Mouse (Mus musculus): ENCODE measurements at regions not wholly inside any gene's neighbourhood (a gene's known extent, or its start where the extent isn't known, plus 50 kb on each side); places are given as distances from the start of the nearest gene placed in this dataset.
A peak's percentile ranks its signal among the peaks of the same experiment; 100 is the strongest.

DNA sequence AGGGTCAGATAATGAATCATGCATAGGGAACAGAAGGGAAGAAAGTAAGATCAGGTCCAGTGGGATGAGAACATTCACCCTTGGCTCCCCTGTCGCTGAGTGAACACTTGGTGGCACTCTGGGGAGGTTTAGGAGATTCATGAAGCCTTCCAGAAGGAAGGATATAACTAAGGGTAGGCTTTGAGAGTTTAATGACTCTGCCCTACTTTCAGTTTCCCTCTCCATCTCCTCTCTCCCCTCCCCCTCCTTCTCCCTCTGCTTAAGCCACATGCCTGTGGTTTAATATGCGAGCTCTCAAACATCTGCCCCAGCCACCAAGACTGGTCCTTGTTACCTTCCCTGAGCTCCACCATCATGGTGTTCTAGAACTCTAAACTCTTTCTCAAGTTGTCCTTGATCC is 348.3 kb upstream of the Igfbp3 start:
- Histone ChIP-seq H3K4me1 (no peaks in the 10 kb centered on the region), H3K36me3 (no peaks in the 10 kb centered on the region), H3K27ac (no peak overlapping the region), H3K4me2 (no peak overlapping the region), H3K4me3 (no peak overlapping the region), H3K27me3 (no peaks in the 10 kb centered on the region), H3K9me3 (no peaks in the 10 kb centered on the region), H3K9ac (no peak overlapping the region)
- 49% methylated on average over 2 of the region's 2 CpGs for WGBS
- ATAC-seq (ENCODE audit: borderline replicate concordance, extremely low read depth, low FRiP score, low TSS enrichment), result no peak

DNA sequence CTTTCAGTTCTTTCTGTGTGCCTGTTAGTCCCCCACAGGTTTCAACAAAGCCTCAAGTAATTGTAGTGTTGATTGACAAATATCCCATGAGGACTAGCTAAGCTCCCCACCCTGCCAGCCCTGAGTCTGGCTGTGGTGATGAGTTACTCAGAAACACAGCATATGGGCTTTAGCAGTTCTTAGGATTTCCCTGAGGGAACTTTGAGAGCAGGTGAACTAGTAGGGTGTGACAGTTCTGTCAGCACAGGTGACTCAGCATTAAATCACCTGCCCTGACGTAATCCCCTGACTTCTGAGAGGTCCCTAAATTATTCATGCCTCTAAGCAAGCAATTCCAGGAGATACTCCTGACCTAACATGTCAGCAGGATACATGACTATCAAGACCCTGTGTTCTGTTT is 347.7 kb upstream of the Igfbp3 start:
- no peak for ATAC-seq (ENCODE audit: borderline replicate concordance, extremely low read depth, low FRiP score, low TSS enrichment)
- H3K4me2 ChIP-seq, result no peak overlapping the region
- H3K9ac ChIP-seq, result no peak overlapping the region
- no peak overlapping the region for H3K27ac ChIP-seq
- H3K4me1 ChIP-seq, result no peaks in the 10 kb centered on the region
- WGBS, result 55% methylated on average over 1 of the region's 1 CpGs
- no peaks in the 10 kb centered on the region for H3K9me3 ChIP-seq
- H3K36me3 ChIP-seq, result no peaks in the 10 kb centered on the region
- no peaks in the 10 kb centered on the region for H3K27me3 ChIP-seq
- no peak overlapping the region for H3K4me3 ChIP-seq

DNA sequence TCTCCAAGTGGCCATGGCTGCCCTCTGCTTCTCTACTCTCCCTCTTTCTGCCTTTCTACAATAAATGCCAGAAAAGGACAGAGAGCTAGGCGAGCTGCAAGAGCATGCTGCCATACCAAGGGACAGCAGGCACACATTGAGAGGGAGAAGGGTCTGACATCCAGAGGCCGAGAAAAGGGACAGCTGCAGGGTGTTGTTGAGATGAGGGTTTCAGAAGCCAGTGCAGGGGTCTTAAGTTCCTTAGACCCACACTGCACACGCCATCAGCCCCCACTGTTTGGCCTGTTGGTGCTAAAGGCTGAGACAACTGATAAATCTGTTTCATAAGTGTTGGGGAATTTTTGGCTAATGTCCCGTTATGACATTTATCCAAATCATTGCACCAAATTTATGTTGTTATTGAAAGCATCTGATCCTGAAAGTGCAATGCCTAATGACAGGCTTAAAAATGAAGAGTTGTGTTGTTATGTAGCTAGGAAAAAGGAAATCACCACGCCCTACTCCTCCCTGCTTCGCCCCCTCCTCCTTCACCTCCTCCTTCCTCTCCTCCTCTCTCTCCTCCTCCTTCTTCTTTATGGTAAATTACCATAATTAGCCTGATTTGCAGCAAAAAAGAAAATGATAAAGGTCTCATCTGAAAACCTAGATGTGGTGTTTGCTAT is 342.0 kb upstream of the Igfbp3 start:
- H3K4me3 ChIP-seq, result no peak overlapping the region
- 42% methylated on average over 6 of the region's 6 CpGs for WGBS
- H3K4me1 ChIP-seq, result 0 out of 2 replicates have a peak, but pooled peaks cover 6% of the 10 kb centered on the region
- H3K36me3 ChIP-seq, result no peaks in the 10 kb centered on the region
- no peak overlapping the region for H3K4me2 ChIP-seq
- no peak overlapping the region for H3K9ac ChIP-seq
- peak; percentile 88 for ATAC-seq (ENCODE audit: borderline replicate concordance, extremely low read depth, low FRiP score, low TSS enrichment)
- no peak overlapping the region for H3K27ac ChIP-seq
- H3K27me3 ChIP-seq, result no peaks in the 10 kb centered on the region
- no peaks in the 10 kb centered on the region for H3K9me3 ChIP-seq

DNA sequence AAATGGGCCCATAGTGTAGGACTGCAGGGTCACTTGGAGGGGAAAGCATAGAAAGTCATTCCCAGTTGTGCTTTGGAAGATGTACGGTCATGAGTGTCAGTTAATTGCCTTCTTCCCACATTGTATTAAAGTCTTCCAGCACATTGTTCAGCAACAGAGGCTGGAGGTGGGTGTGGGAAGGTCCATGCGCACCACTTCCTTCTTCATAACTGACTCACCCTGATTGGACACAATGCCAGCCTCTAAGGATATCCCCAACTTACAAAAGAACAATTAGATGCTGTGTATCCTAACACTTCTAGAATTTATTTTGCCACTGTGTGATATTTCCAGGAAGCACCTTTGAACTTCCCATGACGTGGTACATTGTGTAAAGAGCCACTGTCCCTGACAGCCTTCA is 338.4 kb upstream of the Igfbp3 start:
- no peak overlapping the region for H3K4me3 ChIP-seq
- no peaks in the 10 kb centered on the region for H3K27me3 ChIP-seq
- no peak overlapping the region for H3K9ac ChIP-seq
- H3K27ac ChIP-seq, result no peak overlapping the region
- H3K36me3 ChIP-seq, result no peaks in the 10 kb centered on the region
- 0 out of 2 replicates have a peak, but pooled peaks cover 6% of the 10 kb centered on the region for H3K4me1 ChIP-seq
- WGBS, result 68% methylated on average over 3 of the region's 3 CpGs
- no peaks in the 10 kb centered on the region for H3K9me3 ChIP-seq
- no peak for ATAC-seq (ENCODE audit: borderline replicate concordance, extremely low read depth, low FRiP score, low TSS enrichment)
- H3K4me2 ChIP-seq, result no peak overlapping the region

DNA sequence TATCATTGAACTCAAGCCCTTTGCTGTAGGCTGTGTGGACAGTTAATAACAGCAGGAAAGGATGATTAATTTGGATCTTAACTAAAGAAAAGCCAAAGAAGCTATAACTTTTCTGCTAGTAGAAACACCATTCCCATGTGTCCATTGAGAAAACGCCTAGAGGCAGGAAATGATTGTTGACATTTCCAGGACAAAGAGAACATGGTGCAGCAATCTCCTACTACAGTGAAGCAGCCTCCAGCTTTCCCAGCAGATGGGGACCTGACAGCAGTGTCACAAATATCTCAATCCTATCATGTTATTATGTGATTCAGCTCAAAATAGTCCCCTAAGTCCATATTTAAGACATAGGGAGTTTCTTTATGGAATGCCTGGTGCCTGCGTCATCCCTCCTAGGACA is 334.1 kb upstream of the Igfbp3 start:
- no peaks in the 10 kb centered on the region for H3K27me3 ChIP-seq
- no peak overlapping the region for H3K9ac ChIP-seq
- ATAC-seq (ENCODE audit: borderline replicate concordance, extremely low read depth, low FRiP score, low TSS enrichment), result no peak
- H3K4me1 ChIP-seq, result no peaks in the 10 kb centered on the region
- H3K9me3 ChIP-seq, result no peaks in the 10 kb centered on the region
- H3K27ac ChIP-seq, result no peak overlapping the region
- no peaks in the 10 kb centered on the region for H3K36me3 ChIP-seq
- no peak overlapping the region for H3K4me2 ChIP-seq
- H3K4me3 ChIP-seq, result no peak overlapping the region
- WGBS, result 57% methylated on average over 2 of the region's 2 CpGs

DNA sequence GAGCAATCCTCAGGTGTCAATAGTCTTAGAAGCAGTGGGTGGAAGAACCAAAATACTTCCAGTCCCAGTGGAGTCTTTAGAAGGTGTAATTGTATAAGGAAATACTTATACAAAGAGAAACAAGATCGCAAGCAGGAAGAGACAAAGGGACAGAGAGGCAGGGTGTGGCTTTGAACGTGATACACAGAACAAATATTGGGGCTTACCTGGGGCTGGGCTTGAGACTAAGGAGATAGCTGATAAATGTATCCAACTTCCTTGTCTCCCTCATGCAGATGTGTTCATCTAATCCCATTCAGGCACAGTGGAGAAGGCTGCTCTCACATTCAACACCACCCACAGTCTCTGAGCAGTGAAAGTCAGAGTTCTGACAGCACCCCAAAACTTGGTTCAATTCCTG is 331.9 kb upstream of the Igfbp3 start:
- H3K27ac ChIP-seq, result no peak overlapping the region
- ATAC-seq (ENCODE audit: borderline replicate concordance, extremely low read depth, low FRiP score, low TSS enrichment), result no peak
- H3K4me3 ChIP-seq, result no peak overlapping the region
- no peak overlapping the region for H3K4me2 ChIP-seq
- 62% methylated on average over 2 of the region's 2 CpGs for WGBS
- no peak overlapping the region for H3K9ac ChIP-seq
- no peaks in the 10 kb centered on the region for H3K36me3 ChIP-seq
- no peaks in the 10 kb centered on the region for H3K4me1 ChIP-seq
- H3K9me3 ChIP-seq, result no peaks in the 10 kb centered on the region
- no peaks in the 10 kb centered on the region for H3K27me3 ChIP-seq

DNA sequence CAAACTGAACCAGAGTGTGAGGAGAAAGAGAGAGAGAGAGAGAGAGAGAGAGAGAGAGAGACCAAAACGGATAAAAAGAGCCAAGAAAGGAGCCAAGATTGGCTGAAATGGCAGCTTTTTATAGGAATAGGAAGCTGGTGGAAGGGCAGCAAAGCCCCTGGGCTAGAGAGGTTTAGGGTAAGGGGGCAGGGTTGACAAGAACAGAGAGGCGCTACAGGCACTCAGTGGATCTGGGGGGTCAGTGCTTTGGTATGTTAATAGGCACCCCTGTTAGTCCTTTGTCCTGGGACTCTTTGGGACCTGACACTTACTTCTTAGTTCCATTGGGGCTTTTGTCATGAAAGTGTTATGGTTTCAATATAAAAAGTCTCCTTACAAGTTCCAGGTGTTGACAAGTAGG is 320.9 kb upstream of the Igfbp3 start:
- H3K9ac ChIP-seq, result no peak overlapping the region
- H3K36me3 ChIP-seq, result no peaks in the 10 kb centered on the region
- H3K27ac ChIP-seq, result no peak overlapping the region
- no peak overlapping the region for H3K4me2 ChIP-seq
- WGBS, result 44% methylated on average over 2 of the region's 2 CpGs
- no peaks in the 10 kb centered on the region for H3K4me1 ChIP-seq
- no peaks in the 10 kb centered on the region for H3K9me3 ChIP-seq
- H3K4me3 ChIP-seq, result no peak overlapping the region
- no peaks in the 10 kb centered on the region for H3K27me3 ChIP-seq
- no peak for ATAC-seq (ENCODE audit: borderline replicate concordance, extremely low read depth, low FRiP score, low TSS enrichment)

DNA sequence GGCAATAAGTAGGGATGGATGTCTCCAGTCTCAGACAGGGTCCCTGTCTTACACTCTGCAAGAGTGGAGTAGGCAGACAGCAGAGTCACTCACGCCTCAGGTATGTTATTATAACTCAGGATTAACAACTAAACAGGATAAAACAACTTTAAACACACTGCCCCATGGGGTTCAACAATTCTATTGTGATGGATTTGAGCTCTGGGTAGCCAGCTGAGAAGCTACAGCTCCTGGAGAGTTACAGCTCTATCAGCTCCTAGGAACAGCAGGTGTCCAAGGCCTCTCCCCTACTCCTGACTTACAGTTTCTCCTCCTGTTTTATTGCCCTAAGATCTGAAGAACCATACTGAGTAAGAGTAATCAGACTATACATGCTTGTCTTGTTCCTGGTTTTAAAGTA is 319.6 kb upstream of the Igfbp3 start:
- no peak for ATAC-seq (ENCODE audit: borderline replicate concordance, extremely low read depth, low FRiP score, low TSS enrichment)
- Histone ChIP-seq H3K36me3 (no peaks in the 10 kb centered on the region), H3K4me2 (no peak overlapping the region), H3K9me3 (no peaks in the 10 kb centered on the region), H3K4me3 (no peak overlapping the region), H3K9ac (no peak overlapping the region), H3K27me3 (no peaks in the 10 kb centered on the region), H3K4me1 (no peaks in the 10 kb centered on the region), H3K27ac (no peak overlapping the region)
- WGBS, result 37% methylated on average over 1 of the region's 1 CpGs

DNA sequence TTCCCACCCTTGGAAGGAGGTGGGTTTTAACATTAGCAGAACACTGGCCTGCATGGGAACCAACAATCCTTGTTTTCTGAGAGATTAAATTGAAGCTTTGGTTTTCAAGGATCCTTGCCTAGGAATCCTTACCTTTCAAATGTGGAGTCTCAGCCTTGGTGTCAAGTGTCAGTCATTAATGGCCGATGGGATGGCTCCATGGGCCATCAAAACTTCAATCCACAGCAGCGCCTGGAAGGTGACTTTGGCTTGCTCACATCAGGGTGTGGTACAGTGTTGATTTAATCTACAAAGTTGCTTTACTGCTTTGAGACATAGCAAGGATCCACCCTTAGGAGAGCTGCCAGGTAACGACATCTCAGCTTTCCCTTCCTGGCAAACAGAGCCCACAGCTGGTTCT is 318.1 kb upstream of the Igfbp3 start:
- Histone ChIP-seq H3K9ac (no peak overlapping the region), H3K36me3 (no peaks in the 10 kb centered on the region), H3K9me3 (no peaks in the 10 kb centered on the region), H3K4me3 (no peak overlapping the region), H3K27me3 (no peaks in the 10 kb centered on the region), H3K4me2 (no peak overlapping the region), H3K4me1 (no peaks in the 10 kb centered on the region), H3K27ac (no peak overlapping the region)
- ATAC-seq (ENCODE audit: borderline replicate concordance, extremely low read depth, low FRiP score, low TSS enrichment), result no peak
- 82% methylated on average over 3 of the region's 3 CpGs for WGBS

DNA sequence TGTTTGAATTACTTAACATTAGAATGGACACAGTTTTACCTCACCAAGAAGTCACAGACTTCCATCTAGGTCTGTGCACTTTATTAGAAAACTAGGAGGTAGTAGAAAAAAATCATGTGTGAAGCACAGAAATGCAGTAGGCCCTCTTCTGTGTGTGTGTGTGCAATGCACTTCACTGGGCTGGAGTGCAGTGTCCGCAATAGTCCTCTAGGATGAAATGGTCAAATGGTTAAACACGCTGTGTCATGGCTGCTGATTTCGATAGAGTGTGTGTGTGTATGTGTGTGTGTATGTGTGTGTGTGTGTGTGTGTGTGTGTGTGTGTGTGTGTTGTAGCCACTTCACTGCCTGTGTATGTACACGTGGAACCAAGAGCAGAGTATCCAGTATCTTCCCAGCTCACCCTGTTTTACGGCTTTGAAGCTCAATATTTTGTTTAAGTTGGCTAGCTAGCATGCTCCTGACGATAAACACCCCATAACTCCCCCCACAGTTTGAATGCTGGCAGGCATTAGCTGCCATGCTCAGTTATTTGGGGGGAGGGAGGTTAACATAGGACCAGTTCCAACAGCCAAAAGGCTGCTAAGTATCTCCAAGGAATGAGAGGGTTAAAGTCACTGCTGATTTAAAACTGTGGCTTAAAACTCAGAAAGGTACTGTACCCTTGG is 316.9 kb upstream of the Igfbp3 start:
- H3K36me3 ChIP-seq, result no peaks in the 10 kb centered on the region
- H3K4me1 ChIP-seq, result no peaks in the 10 kb centered on the region
- 62% methylated on average over 6 of the region's 6 CpGs for WGBS
- no peak overlapping the region for H3K9ac ChIP-seq
- H3K4me2 ChIP-seq, result no peak overlapping the region
- ATAC-seq (ENCODE audit: borderline replicate concordance, extremely low read depth, low FRiP score, low TSS enrichment), result peak; percentile 65; the same call in 1 of the 2 replicates
- no peaks in the 10 kb centered on the region for H3K9me3 ChIP-seq
- H3K27ac ChIP-seq, result no peak overlapping the region
- no peak overlapping the region for H3K4me3 ChIP-seq
- no peaks in the 10 kb centered on the region for H3K27me3 ChIP-seq

DNA sequence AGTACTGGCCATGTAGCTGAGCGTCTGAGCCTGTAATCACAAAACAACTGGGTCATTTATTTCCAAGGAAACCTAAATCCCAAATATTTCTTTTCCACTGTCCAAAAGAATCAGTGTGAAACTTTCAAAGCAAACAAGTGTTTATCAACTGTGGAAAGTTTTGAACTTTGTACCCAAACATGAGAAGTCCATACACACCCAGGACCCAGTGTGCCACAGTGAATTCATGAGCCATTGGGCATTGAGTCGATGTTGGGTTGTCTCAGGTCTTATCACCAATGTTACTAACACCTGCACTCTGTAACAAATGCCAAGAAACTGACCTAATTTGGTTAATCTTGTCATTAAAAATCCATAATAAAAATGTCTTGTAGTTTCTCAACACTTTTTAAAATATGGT is 305.8 kb upstream of the Igfbp3 start:
- no peak overlapping the region for H3K27ac ChIP-seq
- no peak overlapping the region for H3K4me2 ChIP-seq
- no peaks in the 10 kb centered on the region for H3K27me3 ChIP-seq
- no peaks in the 10 kb centered on the region for H3K9me3 ChIP-seq
- no peaks in the 10 kb centered on the region for H3K4me1 ChIP-seq
- H3K9ac ChIP-seq, result no peak overlapping the region
- no peaks in the 10 kb centered on the region for H3K36me3 ChIP-seq
- no peak for ATAC-seq (ENCODE audit: borderline replicate concordance, extremely low read depth, low FRiP score, low TSS enrichment)
- 57% methylated on average over 2 of the region's 2 CpGs for WGBS
- H3K4me3 ChIP-seq, result no peak overlapping the region

DNA sequence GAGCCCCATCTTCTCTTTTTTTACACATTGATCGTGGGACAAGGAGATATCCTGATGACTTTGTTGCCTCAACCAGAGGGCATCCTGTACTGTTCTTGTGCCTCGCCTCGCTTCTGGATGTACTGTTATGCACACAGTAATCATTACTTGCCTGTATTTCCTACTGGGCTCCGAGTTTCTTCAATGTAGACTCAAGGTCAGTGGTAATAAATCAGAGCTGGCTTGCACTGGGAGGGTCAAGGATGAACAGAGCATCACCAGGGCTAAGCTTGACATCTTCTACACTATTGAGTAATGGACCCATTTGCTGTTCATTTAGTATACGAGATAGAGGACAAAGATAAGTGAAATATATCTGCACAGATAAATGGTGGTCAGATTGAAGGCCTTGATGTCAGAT is 295.1 kb upstream of the Igfbp3 start:
- ATAC-seq (ENCODE audit: borderline replicate concordance, extremely low read depth, low FRiP score, low TSS enrichment), result no peak
- H3K27me3 ChIP-seq, result no peaks in the 10 kb centered on the region
- no peak overlapping the region for H3K27ac ChIP-seq
- H3K9ac ChIP-seq, result no peak overlapping the region
- H3K36me3 ChIP-seq, result no peaks in the 10 kb centered on the region
- no peaks in the 10 kb centered on the region for H3K9me3 ChIP-seq
- no peak overlapping the region for H3K4me2 ChIP-seq
- peaks cover 7% of the 10 kb centered on the region; the same call in 1 of the 2 replicates for H3K4me1 ChIP-seq
- 74% methylated on average over 5 of the region's 5 CpGs for WGBS
- no peak overlapping the region for H3K4me3 ChIP-seq
